Mouse (Mus musculus) right cerebral cortex, postnatal 10 days (tissue): ENCODE measurements around the gene Synpr.
A peak's percentile ranks its signal among the peaks of the same experiment; 100 is the strongest.

Experiments
- DNase-seq, 2 experiments: peaks; one replicate each; pipeline ENCODE4 v3.0.0; 2021; ENCODE audit warnings: low spot score in 2 of 2

The Synpr gene

DNA sequence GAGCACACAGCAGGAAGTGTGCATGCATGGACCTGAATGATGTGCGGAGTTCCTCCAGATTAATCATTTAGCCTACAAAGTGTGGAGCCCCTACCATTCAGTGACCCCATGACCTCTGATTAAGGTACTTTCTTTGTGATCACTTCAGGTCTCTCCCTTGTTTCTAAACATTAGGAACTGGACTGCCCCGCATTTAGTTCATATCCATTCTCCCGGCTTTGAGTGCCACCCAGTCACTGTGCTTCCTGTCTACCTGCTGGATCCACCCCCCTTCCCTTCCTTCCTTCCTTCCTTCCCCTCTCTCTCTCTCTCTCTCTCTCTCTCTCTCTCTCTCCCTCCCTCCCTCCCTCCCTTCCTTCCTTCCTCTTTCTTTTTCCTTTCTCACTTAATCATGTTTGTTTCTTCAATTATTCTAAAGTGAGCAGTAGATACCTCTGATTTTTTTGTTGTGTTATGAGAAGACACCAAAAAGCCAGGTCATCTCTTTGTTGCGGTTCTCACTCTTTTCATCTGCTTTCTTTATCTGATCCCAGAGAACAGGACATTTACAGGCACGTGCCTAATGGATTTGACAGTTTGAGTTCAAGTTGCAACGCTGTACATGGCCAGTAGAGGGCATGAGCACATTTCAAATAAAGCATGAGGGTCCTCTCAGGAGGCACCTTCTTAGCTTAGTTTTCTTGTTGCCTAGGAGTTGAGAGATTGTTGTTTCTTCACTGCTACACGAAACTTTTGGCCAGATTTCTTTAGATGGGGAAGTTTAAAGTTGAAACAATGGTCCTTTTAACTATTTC is 71.2 kb downstream of the Synpr start:
- DNase-seq = peak; percentile 68 to 78

DNA sequence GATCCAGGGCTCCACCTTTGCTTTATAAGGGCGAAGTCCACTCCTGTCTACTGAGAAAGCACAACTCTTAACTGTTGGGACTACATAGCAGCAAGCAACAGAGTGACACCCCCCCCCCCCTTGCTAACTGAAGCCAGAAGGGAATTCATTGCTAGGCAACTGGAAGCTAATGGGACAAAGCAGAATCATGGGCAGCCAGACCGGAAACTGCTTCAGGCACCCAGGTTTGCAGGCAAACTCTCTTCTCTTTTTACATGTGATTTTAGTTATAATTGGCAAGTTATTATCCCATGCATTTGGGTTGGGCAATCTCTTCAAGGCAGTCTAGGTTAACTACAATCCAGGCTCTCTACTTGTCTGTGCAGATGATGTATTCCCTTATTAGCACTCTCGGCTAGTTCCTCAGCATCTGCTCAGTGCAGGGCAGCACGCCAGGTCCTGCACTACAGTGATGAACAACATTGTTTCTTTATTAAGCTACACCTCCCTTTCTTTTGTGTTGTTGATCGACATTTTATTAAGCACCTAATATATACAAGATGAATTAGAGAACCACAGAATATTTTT is 72.6 kb downstream of the Synpr start:
- peak in 1 of 2 experiments; percentile 45 for DNase-seq

DNA sequence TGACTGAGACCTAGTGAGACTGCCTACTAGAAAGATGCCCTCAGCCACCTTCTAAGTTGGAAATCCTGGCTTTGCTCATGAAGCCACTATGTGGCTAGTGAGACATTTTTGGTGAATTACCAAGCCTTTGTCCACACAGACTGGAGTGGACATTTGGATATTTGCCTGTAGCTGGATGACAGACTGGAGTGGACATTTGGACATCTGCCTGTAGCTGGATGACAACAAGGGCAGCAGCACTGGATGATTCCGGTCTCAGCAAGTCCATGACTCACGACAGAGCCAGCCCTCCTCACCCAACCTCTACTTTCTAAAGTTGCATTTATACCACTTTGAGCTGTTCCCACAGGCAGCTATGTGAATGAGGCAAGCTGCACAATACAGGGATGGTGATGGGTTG is 73.5 kb downstream of the Synpr start:
- no peak for DNase-seq

DNA sequence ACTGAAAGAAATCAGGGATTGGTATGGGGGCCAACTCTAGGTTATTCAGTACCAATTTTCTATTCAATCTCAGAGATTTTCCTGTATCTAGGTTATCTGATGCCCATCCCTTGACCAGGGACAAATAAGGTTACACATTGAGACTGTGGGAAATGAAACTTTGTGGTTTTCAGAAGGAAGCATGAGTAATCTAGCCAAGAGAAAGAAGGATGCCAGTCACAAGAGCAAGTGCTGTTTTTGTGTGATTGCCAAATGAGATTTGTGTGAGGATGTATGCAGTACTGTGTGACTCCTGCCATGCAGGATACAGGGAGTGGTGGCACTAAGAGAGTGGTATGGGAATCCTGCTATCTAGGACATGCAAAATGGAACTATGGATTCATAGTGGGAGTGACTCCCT is 76.6 kb downstream of the Synpr start:
- no peak for DNase-seq

DNA sequence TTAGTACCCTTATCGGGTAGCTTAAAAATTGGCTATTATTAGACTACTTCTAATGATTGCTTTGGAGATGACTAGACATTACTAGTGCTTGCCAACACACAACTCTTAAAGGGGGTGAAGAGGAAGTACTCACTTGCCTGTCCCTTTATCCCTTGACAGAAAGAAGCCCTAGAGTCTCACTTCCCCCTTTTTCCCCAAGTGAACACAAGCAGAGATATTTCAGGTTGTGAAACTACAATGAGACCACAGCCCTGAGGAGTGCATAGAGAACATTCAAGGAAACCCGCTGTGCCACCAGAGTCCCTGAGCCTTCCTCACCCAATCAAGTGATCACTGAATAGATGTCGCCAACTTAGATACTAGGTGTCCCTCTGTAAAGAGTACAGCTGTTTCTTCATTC is 77.1 kb downstream of the Synpr start:
- no peak for DNase-seq

DNA sequence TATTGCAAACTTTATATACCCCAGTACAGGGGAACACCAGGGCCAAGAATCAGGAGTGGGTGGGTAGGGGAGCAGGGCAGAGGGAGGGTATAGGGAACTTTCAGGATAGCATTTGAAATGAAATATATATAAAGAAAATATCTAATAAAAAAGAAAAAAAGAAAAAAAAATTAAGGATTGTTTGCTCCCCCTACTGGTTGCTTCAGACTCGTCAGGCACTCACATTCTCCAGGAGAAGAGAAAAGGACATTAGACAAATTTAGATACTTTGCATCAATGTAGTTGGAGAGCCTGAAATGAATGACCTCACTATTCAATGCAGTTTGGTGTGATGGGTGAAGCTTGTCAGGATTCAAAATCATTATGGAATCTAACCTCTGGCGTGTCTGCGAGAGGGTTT is 83.7 kb downstream of the Synpr start:
- DNase-seq = no peak

DNA sequence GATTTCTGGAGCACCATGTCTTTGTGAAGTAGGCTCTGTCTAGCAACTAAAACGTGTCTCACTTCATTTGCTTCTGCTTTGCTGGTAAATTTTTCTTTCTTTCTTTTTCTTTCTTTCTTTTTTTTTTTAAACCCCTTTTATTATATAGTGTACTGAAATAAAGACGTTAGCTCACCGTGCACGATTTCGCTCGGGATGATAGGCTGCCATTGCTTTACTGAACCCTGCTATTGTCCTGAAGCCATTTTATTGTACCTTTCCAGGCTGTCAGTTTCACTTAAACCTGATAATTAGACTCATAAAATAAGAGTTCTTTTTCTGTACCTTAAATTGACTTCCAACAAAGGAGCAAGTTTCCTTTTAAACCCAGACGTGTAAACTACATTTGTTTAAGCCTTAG is 104.5 kb downstream of the Synpr start:
- no peak for DNase-seq

DNA sequence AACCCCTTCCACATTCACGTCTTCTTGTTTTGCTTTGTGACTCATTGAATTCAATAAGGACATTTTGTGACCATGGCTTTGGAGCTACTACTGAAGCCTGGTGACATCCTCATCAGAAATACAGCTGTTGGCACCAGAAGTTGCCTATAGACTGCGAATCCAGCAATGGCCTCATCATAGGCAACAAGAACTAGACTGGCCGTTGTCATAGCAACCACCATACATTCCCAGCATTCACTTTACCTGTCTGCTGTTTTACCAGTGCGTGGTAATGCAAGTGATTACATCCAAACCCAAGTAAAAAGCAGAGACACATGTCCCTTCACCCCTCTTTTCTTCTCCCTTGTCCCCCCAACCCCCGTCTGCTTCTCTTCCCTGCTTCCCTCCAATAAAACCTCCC is 105.4 kb downstream of the Synpr start:
- DNase-seq = no peak

DNA sequence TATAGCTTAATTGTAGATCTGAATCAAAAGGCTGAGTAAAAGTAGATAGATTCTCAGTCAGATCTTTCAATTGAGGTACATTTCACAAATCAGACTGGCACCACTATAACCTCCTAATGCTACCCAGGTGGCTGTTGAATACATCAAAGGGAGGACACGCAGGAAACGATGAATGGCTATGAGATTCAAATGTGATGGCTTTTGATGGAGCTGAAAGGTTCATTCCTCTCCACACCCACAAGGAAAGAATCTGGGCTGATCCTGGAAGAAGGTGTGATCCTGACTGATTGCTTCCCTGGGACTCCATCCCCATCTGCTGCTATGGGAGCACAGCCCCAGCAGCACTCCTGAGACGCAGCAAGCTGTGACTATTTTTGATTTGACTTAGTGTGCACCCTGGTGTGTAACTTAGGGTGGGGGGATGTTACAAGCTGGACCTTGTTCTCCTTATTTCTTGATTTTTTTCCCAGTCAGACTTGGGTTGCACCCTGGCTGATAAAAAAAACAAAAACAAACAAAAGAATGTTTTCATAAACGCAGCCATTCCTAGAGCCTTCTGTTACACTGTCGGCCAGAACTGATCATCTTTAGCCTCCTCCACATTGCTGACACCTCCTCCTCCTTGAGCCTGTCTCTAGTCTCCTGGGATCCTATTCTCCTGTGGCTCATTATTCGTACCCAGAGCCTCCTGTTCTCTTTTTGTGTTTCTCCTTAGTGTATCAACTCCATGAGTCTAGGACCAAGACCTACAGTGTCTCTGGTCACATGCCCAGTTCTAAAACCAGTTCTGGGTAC is 114.8 kb downstream of the Synpr start:
- DNase-seq = no peak

DNA sequence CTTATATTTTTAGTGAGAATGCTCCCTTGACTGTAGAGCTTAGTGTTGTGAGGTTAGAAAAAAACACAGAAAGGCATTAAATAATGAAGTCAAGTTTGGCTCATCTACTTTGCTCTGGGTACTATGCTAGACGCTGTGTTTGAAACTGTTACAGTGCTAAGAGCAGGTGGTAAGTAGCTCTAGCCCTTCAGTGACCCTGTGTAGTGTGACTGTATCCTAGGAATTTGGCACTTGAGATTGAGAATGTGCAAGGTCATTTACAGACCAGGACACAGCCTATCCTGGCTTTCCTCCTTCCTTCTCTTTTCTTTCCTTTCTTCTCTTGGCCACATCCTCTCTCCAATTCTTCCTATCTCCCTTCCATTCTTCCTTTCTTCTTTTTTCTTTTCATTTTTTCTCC is 127.1 kb downstream of the Synpr start:
- DNase-seq = no peak

DNA sequence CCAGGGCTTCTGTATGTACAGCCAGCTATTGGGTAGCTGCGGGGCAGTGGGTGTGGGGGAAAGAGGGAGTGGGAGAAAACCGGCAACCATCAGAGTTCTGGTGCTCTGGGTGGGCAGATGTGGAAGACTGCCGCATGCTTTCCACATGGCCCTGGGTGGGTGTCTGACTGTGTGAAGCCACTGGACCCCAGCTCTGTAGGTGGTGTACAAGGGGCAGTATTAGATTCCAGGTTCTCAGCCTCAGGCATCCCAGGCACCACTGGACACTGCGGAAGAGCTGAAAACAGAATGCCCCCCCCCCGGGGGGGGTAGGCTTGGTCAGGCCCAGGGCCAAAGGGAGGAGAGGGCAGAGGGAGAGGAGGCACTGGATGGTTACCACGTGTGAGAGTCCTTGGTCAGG is 156.1 kb downstream of the Synpr start:
- no peak for DNase-seq

DNA sequence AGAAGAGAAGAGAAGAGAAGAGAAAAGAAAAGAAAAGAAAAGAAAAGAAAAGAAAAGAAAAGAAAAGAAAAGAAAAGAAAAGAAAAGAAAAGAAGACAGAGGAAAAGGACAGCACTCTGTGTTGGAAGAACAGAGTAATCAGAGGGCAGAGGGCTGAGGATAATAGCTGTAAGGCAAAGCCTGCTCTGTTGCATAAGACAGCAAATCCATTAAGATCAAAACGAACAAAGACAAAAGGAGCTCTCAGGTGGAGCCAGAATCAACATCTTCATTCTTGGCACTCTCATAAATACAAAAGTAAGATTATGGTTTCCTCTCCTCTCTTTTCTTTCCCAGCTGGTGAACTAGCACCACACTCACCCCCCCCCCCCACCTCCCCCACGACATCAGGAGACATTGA is 160.3 kb downstream of the Synpr start:
- no peak for DNase-seq

DNA sequence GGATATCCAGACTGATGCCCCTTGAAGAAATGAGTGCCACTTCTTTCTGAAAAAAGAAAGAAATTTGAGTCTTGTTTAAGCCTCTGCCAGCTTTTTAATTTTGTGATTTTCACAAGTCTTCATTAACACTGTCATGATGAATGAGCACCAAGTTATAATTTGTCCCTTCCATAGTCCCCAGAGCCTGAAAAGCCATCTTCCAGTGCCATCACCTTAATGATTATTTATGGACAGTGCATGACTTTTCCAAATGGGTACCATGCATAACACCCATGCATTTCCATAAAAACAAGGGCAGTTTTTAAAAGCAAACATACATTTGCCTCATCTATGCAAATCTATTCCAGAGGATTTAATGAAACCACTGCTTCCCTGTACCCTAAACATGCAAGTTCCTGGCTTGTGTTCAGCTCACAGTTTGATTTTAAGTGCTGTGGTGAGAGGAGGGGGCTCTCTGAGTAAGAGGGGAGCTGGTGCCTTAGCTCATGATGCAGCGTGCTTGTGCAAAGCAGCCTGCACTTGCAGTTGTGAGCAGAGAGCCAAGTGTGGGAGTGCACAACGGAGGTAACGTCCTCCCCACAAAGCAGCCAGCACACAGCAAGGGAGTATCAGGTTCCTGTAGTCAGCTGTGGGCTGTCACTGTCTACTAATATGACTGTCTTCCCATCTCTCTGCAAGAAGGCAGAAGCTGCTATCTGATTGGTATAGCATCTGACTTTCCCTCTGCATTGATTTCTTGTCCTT is 169.1 kb downstream of the Synpr start:
- DNase-seq = peak; percentile 32 to 42

DNA sequence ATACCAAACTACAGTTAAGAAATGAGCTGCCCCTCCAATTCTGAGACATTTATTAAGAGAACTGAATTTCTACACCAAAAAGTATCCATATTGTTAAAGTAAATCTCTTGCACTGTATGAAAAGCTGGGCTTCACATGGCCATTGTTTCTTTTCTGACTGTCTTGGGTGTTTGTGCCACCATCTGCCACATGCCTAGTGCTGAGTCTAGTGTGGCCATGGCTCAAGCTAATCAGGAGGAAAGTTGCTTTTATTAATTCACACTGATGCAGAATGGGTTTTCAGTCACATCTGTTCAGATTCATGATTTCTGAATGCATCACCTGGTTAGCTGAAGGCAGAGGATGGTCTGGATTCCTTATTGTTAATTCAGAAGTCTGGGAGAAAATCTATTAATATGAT is 170.4 kb downstream of the Synpr start:
- no peak for DNase-seq

DNA sequence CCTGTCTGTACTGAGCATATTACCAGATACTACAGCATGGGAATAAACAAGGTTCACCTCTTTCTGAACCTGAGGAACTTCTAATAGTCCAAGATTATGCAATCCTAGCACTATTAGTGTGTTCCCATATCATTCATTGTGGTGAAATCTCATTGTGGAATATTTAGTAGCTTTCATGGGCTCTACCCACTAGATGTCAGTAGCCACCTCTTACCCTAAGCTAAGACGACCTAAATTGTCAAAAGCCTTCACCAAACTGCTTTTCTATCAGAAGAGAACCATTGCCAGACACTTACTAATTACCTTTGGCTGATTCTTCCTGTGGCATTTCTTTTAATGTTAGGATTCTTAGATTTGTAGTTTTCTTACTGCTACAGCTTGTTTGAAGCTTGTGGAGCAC is 174.8 kb downstream of the Synpr start:
- no peak for DNase-seq

DNA sequence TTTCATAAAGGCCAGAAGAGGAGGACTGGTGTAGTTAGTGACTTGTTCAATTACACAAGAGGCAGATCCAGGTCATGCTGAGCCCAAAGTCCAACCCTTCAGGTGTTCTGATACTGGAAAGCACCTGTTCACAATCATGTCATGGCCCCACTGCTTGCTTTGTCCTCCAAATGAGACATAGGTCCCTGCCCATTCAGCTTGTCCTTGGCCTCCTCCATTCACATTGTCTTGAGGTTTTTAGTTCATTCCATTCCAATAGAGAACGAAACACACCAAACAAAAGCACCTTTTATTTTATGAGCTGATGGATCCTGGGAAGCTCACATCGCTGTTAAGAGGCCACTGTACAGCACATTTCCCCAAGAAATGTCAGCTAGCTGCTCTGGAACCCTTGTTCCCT is 184.6 kb downstream of the Synpr start:
- DNase-seq = no peak

DNA sequence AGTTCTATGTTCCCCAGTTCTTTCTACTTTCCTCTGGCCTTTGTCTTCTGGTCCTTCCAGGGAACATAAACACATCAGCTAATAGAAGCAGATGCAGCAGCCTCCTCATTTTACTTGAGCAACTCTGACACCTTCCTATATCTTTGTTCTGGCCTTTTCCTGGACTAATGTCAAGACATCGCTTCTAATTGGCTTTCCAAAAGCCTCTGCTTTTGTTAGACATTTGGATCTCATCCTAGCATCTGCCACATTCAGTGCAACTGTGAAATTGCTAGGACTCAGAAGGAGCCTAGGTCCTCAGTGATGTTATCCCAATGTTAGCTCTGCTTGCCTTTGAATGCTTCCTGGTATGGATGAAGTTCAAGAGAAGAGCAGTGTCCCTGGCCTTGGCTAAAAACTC is 193.2 kb downstream of the Synpr start:
- DNase-seq = no peak

DNA sequence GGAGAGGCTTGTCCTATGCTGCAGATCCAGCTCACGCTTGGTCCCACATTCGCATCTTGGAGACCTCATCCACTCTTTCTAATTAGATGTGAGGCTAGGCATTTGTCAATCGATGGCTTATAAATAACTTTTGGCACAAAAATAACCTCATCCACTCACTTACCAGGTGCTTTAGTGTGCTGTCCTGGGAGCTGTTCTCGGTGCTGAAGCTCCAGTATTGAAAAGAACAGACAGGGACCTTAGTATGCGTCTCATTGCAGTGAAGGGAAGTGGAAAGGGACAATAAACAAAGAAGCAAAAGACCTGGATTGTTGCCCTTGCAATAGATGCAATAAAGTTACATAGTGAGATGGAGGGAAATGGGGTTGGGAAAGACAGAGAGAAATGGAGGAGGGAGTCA is 220.8 kb downstream of the Synpr start:
- no peak for DNase-seq

DNA sequence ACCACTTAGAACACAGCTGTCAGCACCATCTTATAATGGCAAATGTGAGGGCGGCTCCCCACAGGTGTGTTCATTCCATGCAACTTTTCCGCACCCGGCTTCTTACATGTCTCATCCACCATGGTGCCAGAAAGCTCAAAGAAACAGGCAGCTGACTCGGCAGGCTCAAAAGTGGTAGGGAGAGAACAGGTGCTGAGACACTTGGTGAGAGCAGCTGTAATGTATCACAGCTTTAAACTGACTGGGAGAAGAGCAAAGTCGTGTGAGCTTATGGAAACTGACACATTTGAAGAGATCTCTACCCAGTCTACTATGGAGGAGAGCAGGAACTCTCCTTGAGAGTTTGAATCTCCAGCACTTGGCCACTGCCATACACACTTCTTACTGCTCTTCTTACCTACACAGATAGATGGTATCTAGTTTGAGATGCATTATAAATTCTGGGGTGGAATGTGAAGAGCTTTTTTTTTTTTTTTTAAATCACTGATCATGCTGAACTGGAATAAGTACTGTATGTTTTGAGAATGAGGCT is 234.1 kb downstream of the Synpr start:
- peak; percentile 29 to 33 for DNase-seq

DNA sequence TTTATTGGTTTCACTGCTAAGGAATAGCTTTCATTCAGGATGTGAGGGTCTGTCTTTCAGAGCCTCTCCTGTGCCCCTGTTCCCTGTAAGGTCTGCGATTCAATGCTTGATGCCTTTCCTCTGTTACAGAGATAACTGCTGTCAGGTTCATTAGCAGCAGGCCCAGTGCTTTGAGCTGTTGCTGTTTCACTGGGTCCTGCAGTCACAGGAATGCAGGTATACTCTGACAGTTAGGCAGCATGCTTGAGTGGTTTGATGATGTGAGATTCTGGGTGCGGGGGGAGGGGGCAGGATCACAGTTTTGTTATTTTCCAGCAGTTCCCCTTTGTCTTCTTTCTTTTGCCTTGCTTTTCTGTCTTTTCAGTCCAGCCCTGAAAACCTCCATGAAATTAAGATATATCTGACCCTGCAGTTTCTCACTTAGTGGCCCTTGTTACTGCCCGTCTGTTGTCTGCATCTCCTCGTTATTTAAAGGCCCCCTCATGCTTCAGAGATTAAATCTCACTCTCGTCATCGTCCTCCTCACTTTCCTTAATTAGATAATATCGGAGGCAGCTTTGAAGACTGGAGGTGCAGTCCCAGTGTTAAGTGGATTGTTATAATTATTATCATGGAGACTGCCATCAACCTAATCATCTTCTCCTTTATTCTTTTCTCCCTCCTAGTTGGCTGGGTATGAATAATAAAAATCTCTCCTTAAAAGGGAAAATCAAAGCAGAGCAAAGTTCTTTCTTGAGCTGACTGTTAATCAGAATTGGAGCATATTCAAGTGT is 234.8 kb downstream of the Synpr start:
- DNase-seq = no peak

DNA sequence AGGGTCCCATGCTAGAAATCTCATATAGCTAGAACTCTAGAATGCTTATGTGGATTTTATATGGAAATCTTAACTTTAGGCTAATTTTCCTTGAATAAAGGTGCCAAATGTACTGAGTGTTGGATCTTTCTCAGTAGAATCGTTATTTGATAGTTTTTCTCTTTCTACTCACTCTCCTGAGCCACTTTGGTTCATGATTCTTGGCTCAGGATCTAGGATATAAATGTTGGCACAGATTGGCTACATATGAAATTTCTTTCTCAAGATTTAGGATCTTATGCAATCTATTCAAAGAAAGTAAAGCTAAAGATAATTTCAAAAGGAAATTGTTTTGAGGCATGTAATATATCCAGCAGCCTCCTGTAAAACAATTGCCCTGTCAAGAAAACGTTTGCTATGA is 263.2 kb downstream of the Synpr start:
- no peak for DNase-seq
